Mouse (Mus musculus): ENCODE measurements around the gene Adk. TPM values are rescaled to one million over a fixed set of nuclear protein-coding genes. Genes with fewer than 3 reads are reported as not detected.

The Adk gene
- total and polyA plus RNA-seq, 3 experiments = 69.0 to 479 (median 102) TPM

- H3K79me2 ChIP-seq (ENCODE audit: control insufficient read depth, insufficient read depth, low read length, poor library complexity) = no peaks in the 10 kb centered on the region
- TF ChIP-seq E2F4 (IDR thresholded peaks at IDR 0.05; ENCODE audit: borderline replicate concordance, low read depth, low read length) = no peak
- TF ChIP-seq ETS1 (IDR thresholded peaks at IDR 0.05; ENCODE audit: low read depth, low read length) = no peak
- H3K27me3 ChIP-seq (ENCODE audit: control insufficient read depth in 1 of 2, insufficient read depth in 2 of 2, low read length in 2 of 2) = no peaks in the 10 kb centered on the region
- no peak overlapping the region for H3K4me3 ChIP-seq (ENCODE audit: control insufficient read depth in 1 of 2, insufficient read depth in 1 of 2, low read depth in 2 of 2, low read length in 2 of 2)
- H3K36me3 ChIP-seq (ENCODE audit: control insufficient read depth in 1 of 2, insufficient read depth in 2 of 2, low read length in 2 of 2) = no peaks in the 10 kb centered on the region; a peak in 1 of 4 replicates
- no peaks in the 10 kb centered on the region for H3K4me1 ChIP-seq (ENCODE audit: control insufficient read depth in 1 of 2, insufficient read depth in 2 of 2, low read length in 2 of 2)
- H3K9me3 ChIP-seq (replicated peaks; ENCODE audit: insufficient read depth, low read length) = no peaks in the 10 kb centered on the region
- DNase-seq (ENCODE audit: low read depth, low spot score) = no peak
- no peak overlapping the region for H3K27ac ChIP-seq (ENCODE audit: control insufficient read depth, low read depth, low read length)
- no peak overlapping the region for H3K9ac ChIP-seq (ENCODE audit: control insufficient read depth, low read depth, low read length, poor library complexity, severe bottlenecking)
These were observed 316.2 kb downstream of the Adk start for GRCm38 (mm10) chr14:21368622-21369021.

- Histone ChIP-seq H3K27me3 (ENCODE audit: control insufficient read depth in 1 of 2, insufficient read depth in 2 of 2, low read length in 2 of 2) (no peaks in the 10 kb centered on the region), H3K4me1 (ENCODE audit: control insufficient read depth in 1 of 2, insufficient read depth in 2 of 2, low read length in 2 of 2) (no peaks in the 10 kb centered on the region), H3K36me3 (ENCODE audit: control insufficient read depth in 1 of 2, insufficient read depth in 2 of 2, low read length in 2 of 2) (no peaks in the 10 kb centered on the region; a peak in 1 of 4 replicates), H3K9me3 (replicated peaks; ENCODE audit: insufficient read depth, low read length) (no peaks in the 10 kb centered on the region), H3K27ac (ENCODE audit: control insufficient read depth, low read depth, low read length) (no peak overlapping the region), H3K79me2 (ENCODE audit: control insufficient read depth, insufficient read depth, low read length, poor library complexity) (no peaks in the 10 kb centered on the region), H3K4me3 (ENCODE audit: control insufficient read depth in 1 of 2, insufficient read depth in 1 of 2, low read depth in 2 of 2, low read length in 2 of 2) (no peak overlapping the region), H3K9ac (ENCODE audit: control insufficient read depth, low read depth, low read length, poor library complexity, severe bottlenecking) (no peak overlapping the region)
- TF ChIP-seq ZNF384 (IDR thresholded peaks at IDR 0.05; ENCODE audit: low read depth, low read length) (no peak), ZC3H11A (IDR thresholded peaks at IDR 0.05; ENCODE audit: low read depth, low read length) (no peak), JUND (IDR thresholded peaks at IDR 0.05; ENCODE audit: low read depth, low read length) (no peak), POLR2AphosphoS5 (IDR thresholded peaks at IDR 0.05; ENCODE audit: borderline replicate concordance, low read depth, low read length) (no peak), MAZ (IDR thresholded peaks at IDR 0.05; ENCODE audit: low read depth, low read length) (no peak), NELFE (IDR thresholded peaks at IDR 0.05; ENCODE audit: low read depth, low read length) (no peak), TAL1 (IDR thresholded peaks at IDR 0.05; ENCODE audit: low read length) (no peak), MYC (IDR thresholded peaks at IDR 0.05; ENCODE audit: low read depth, low read length) (no peak), GATA1 (IDR thresholded peaks at IDR 0.05; ENCODE audit: low read depth, low read length) (no peak), ELF1 (IDR thresholded peaks at IDR 0.05; ENCODE audit: low read depth, low read length) (no peak), CTCF (IDR thresholded peaks at IDR 0.05 in 2 of 3, conservative IDR thresholded peaks at IDR 0.05 in 1 of 3; ENCODE audit: control insufficient read depth in 1 of 3, insufficient read depth in 1 of 3, low read depth in 2 of 3, low read length in 3 of 3, poor library complexity in 1 of 3, severe bottlenecking in 1 of 3) (no peak), USF1 (IDR thresholded peaks at IDR 0.05; ENCODE audit: low read depth, low read length) (no peak), NRF1 (IDR thresholded peaks at IDR 0.05; ENCODE audit: insufficient read depth, low read depth, low read length, poor library complexity, severe bottlenecking) (no peak), MAFK (IDR thresholded peaks at IDR 0.05; ENCODE audit: borderline replicate concordance, low read depth, low read length) (no peak), POLR2A (IDR thresholded peaks at IDR 0.05; ENCODE audit: control insufficient read depth in 1 of 2, insufficient read depth in 1 of 2, low read depth in 1 of 2, low read length in 2 of 2, poor library complexity in 1 of 2) (no peak), MYB (IDR thresholded peaks at IDR 0.05; ENCODE audit: low read depth, low read length) (no peak), SMC3 (IDR thresholded peaks at IDR 0.05; ENCODE audit: low read depth, low read length) (no peak), ZMIZ1 (IDR thresholded peaks at IDR 0.05; ENCODE audit: low read depth, low read length) (no peak)
- DNase-seq (ENCODE audit: low read depth, low spot score) = peak; percentile 23
These were observed 316.8 kb downstream of the Adk start for GRCm38 (mm10) chr14:21369127-21369526.
